Mouse (Mus musculus): Measurements from ENCODE around the gene Sdha.

Gene Sdha

DNA sequence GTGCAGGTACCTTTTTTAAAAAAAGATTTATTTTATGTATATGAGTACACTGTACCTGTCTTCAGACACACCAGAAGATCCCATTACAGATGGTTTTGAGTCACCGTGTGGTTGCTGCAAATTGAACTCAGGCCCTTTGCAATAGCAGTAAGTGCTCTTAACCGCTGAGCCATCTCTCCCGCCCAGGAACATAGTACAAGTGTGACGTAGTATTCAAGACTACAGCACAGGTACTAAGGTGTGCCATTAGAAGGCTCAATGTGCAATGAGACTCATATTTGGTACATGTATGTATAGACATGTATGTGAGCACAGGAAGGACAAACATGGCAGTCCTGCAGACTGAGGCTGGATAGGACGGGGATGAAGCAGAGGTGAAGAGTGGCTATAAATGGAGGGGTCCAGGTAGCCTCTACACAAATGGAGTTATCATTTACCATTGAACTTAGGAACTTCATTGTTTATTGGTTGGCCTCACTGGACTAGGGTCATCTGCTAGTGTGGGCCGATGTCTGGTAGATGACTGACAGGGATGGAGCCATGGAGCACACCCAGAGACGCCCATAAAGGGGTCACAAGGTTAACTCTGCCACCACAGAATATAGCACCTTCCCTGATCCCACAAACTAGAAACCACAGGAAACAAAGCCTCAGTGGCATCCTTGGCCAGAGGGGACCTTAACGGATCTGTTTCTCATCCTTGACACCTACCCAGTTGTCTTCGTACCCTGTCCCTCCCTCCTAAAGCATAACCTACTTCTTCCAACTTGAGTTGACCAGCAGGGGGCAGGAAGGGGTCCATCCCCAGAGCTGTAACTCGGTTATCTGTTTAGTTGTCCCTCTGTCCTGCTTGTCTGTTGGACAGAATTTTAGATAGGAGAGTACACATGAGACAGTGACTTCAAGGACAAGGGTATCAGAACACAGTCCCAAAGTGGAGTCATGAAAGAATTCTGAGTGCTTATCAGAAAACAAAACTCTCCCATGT lies 47.7 kb downstream of the Sdha start:
- DNase-seq (ENCODE audit: low read depth, low spot score) = peak; percentile 24

GRCm38 (mm10) chr13:74301607-74301984 lies 48.5 kb downstream of the Sdha start:
- no peak for DNase-seq (ENCODE audit: low read depth, low spot score)

GRCm38 (mm10) chr13:74300925-74301606 lies 49.0 kb downstream of the Sdha start:
- DNase-seq (ENCODE audit: low read depth, low spot score) = peak; percentile 72

DNA sequence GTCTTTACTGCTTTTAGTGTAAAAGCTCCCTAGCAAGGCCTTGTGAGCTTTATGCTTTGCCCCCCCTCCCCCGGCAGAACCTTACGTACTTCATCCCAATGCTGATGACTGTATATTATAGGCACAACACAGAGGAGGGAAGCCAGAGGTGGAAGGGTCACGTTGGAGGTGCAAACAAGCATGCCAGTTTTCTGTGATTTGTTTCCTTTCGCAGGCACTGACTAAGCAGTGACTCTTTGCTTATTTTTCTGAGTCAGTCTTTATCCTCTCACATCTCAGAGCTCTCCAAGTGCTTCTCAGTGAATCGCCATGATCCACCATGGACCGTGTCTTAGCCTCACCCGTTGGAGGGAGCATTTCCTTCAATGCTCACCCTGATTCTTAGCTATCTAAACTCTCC lies 53.7 kb downstream of the Sdha start:
- DNase-seq (ENCODE audit: low read depth, low spot score) = no peak

DNA sequence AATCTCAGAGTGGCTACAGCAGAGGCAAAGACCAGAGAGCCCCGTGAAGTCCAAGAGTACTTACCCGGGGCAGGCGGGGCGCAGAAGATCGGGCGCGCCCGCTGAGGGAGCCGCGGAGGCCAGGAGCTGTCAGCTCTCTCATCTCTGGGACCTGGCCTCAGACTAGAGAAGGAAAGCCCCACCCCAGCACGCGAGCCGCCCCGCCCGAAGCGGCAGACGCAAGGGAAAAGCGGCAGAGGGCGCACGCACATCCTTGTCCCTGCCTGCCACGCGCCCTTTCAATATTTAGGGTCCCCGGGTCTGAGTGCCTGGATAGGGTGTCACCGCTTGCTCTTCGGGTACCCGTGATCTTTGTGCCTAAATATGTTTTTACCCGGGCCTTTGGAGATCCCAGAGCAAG lies 57.9 kb downstream of the Sdha start, which contains the start of gene Ahrr:
TSS of gene Ahrr (minus strand) at position 165 of the 400 bp plus-strand sequence.
- DNase-seq (ENCODE audit: low read depth, low spot score) = peak; percentile 22

GRCm38 (mm10) chr13:74289646-74290045 lies 60.4 kb downstream of the Sdha start:
- DNase-seq (ENCODE audit: low read depth, low spot score) = no peak

DNA sequence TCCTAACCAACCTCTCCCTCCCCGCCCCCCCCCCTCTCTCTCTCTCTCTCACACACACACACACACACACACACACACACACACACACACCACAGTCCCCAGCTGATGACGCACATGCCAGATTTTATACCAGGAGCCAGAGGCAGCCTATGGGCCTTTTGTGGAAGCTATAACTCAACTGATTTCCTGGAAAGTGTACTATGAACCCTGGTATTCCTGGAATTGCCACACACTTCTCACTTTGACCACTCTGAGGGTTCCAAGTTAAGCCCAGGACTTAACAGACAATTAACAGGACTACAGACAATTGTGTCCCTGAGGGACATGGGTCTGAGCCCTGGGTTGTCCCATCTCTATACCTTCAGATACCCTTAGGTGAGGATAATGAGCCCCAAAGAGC lies 67.8 kb downstream of the Sdha start:
- DNase-seq (ENCODE audit: low read depth, low spot score) = no peak

DNA sequence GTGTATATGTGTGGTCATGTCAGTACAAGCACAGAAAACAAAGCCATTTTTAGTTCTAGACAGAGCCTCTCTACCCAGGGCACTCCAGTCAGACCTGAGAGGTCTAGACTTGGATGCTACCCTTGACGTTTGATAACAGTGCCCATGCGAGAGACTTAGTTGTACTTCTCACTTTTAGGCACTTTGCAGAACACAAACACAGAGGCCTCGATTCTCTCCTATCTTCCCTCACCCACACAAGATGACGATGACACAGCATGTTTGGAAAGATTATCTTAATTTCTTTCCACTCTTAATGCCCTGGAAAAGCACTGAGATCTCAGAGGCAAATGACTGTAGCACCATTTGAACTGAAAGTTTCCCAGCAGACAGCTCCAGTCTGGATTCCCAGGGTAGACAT lies 74.4 kb downstream of the Sdha start:
- DNase-seq (ENCODE audit: low read depth, low spot score) = no peak
